Mouse (Mus musculus) liver, embryonic 16.5 days (tissue): Measurements from ENCODE around the gene H2-Q1. TPM values are rescaled to one million over a fixed set of nuclear protein-coding genes. Genes with fewer than 3 reads are reported as not detected.
"Not testable (repeated sequence)": the region's sequence is repeated elsewhere in the genome, so short reads cannot be mapped to it uniquely, and the experiment has no call there.

Experiments
- ATAC-seq: fragments of 200-750 bp; cut with Nextera tagmentation; 2 replicates; pipeline ENCODE4 v1.8.0; 2017; ENCODE audit warnings: low read depth, mild to moderate bottlenecking, moderate number of reproducible peaks, moderate library complexity
- H3K27ac ChIP-seq: fragments of 300-500 bp; sonication (generic); 2 replicates; pipeline ENCODE4 v1.5.1; 2014; ENCODE audit warnings: mild to moderate bottlenecking, low read length
- H3K27me3 ChIP-seq: fragments of 300-500 bp; sonication (generic); 2 replicates; pipeline ENCODE4 v1.6.1; 2014; ENCODE audit warnings: low read depth, low read length, mixed read lengths; ENCODE audit not compliant: control insufficient read depth, insufficient read depth
- H3K36me3 ChIP-seq: fragments of 300-500 bp; sonication (generic); 2 replicates; pipeline ENCODE4 v1.6.1; 2014; ENCODE audit warnings: mild to moderate bottlenecking; ENCODE audit not compliant: control insufficient read depth, insufficient read depth
- H3K4me1 ChIP-seq: fragments of 300-500 bp; sonication (generic); 2 replicates; pipeline ENCODE4 v1.6.1; 2014; ENCODE audit warnings: low read depth, low read length, mixed read lengths; ENCODE audit not compliant: control insufficient read depth
- H3K4me2 ChIP-seq: fragments of 300-500 bp; sonication (generic); 2 replicates; pipeline ENCODE4 v1.6.1; 2014; ENCODE audit warnings: low read depth, low read length, mixed read lengths
- H3K4me3 ChIP-seq: fragments of 300-500 bp; sonication (generic); 2 replicates; pipeline ENCODE4 v1.5.1; 2014; ENCODE audit warnings: low read depth, mild to moderate bottlenecking, low read length
- H3K9ac ChIP-seq: fragments of 300-500 bp; sonication (generic); 2 replicates; pipeline ENCODE4 v1.6.1; 2014; ENCODE audit warnings: low read depth, low read length
- H3K9me3 ChIP-seq: fragments of 300-500 bp; sonication (generic); replicated peaks from 2 replicates; pipeline ENCODE4 v1.6.1; 2016; ENCODE audit warnings: low read length; ENCODE audit not compliant: control insufficient read depth
- WGBS: fragments of 180-500 bp; shearing (Covaris S2); extraction: QIAGEN DNeasy Blood & Tissue Kit; methylation state at CpG from one replicate; pipeline ENCODE4 v1.1.7; 2014; ENCODE audit not compliant: insufficient replicate concordance; 5-methylcytosine and 5-hydroxymethylcytosine counted together
- polyA plus RNA-seq: library from polyadenylated mRNA; unstranded; fragments of >200 nt; fragmentation: Nextera tagmentation; extraction: Ambion mirVana; gene quantifications from 2 replicates; pipeline ENCODE4 v1.2.1, GENCODE M21; 2015

The H2-Q1 gene
- polyA plus RNA-seq, 1 experiment from 2014 or later: 0.77 TPM

DNA sequence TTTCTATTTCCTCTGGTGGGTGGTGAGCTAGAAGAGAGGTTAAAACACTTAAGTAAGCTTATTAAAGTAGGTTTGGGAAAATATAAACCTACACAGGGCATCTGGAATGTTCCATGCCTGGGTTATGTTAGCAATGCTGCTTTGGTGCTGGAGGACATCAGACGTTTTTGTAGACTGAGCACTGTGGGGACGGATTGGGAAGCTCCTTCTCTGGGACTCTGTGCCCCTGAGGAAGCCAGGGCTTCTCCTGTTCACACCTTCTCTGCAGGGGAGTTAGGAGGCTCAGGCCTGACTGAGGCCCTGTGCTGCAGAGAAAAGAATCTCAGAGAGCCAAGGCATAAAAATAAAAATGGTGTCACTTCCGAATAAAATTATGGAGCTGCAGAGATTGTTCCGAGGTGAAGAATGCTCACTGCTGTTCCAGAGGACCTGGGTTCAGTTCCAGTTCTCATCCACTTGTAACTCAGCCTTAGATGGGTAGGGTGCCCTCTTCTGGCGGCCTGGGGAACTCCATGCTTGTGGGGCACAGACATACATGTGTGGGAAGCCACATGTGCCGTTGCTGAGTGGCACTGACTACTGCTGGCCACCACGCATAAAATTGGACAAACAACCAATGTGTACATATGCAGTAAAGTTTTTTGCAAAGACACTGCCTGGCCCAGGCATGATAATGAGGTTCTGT, 19.8 kb upstream of the H2-Q1 start:
- not testable (repeated sequence) for H3K4me2 ChIP-seq, ATAC-seq
- WGBS: 66% methylated on average over 7 of the region's 7 CpGs

GRCm38 (mm10) chr17:35301645-35302258, 18.5 kb upstream of the H2-Q1 start:
- Histone ChIP-seq H3K9me3 (no peaks in the 10 kb centered on the region), H3K4me3 (no peak overlapping the region), H3K27ac (no peak overlapping the region), H3K9ac (no peak overlapping the region), H3K4me2 (peak overlapping the region; percentile 20; the same call in 1 of the 2 replicates), H3K36me3 (no peaks in the 10 kb centered on the region), H3K27me3 (no peaks in the 10 kb centered on the region), H3K4me1 (no peaks in the 10 kb centered on the region)
- 16% methylated on average over 13 of the region's 13 CpGs for WGBS
- no peak for ATAC-seq

More for the DNA sequence above, 19.8 kb upstream of the H2-Q1 start:
- not testable (repeated sequence) for H3K27me3 ChIP-seq, H3K36me3 ChIP-seq, H3K27ac ChIP-seq, H3K4me3 ChIP-seq, H3K9ac ChIP-seq, H3K9me3 ChIP-seq, H3K4me1 ChIP-seq

DNA sequence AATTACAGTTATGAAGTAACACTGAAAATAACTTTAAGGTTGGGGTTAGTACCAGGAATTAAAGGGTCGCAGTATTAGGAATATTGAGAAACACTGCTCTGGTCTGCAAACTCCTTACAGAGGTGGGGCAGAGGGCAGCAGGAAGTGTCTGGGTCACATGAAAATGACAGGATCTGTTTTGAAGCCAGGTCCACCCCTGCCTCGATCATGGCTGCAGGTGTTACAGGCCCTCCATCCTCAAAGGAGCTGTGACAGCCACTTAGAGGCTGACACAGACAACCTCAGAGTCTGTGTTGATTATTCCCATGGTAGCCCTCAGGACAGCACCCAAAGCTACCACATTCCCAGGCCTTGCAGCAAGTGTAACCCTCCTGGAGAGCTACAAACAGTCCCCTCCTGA, 16.9 kb upstream of the H2-Q1 start:
- no peaks in the 10 kb centered on the region for H3K27me3 ChIP-seq
- H3K27ac ChIP-seq: no peak overlapping the region
- H3K9ac ChIP-seq: no peak overlapping the region
- no peaks in the 10 kb centered on the region for H3K36me3 ChIP-seq
- no peaks in the 10 kb centered on the region for H3K4me1 ChIP-seq
- no peak overlapping the region for H3K4me3 ChIP-seq
- WGBS: 43% methylated on average over 2 of the region's 2 CpGs
- ATAC-seq: no peak
- H3K9me3 ChIP-seq: no peaks in the 10 kb centered on the region
- H3K4me2 ChIP-seq: no peak overlapping the region

DNA sequence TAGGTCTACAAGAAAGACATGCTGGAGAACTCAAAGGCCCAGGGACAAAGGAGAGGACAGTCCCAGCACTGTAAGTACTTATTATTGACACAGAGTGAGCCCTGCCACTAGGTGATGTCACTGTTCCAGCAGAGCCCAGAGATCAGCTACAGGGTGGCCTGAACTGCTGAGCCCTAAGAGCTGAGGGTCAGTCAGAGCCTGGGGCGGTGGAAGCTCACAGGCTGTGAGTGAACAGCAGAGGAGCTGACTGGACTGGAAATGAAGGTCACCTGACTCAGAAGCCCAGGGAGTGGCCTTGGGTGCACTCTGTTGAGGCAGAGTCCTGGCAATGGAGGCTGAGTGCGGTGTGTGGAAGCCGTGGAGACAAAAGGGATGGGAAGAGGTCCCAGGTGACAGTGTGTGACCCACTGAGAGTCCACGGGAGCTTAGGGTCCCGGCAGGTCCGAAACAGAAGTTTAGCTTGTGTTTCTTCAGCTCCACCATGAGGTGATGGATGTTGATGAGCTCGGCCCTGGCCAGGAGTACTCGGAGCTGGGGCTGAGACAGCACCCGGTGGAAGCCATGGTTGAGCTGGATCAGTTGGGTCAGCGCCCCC, 16.4 kb upstream of the H2-Q1 start:
- H3K36me3 ChIP-seq: no peaks in the 10 kb centered on the region
- no peaks in the 10 kb centered on the region for H3K9me3 ChIP-seq
- WGBS: 62% methylated on average over 10 of the region's 10 CpGs
- no peaks in the 10 kb centered on the region for H3K4me1 ChIP-seq
- H3K27me3 ChIP-seq: no peaks in the 10 kb centered on the region
- no peak overlapping the region for H3K4me2 ChIP-seq
- no peak overlapping the region for H3K4me3 ChIP-seq
- H3K27ac ChIP-seq: no peak overlapping the region
- peak; percentile 63 for ATAC-seq
- no peak overlapping the region for H3K9ac ChIP-seq

- Histone ChIP-seq H3K27ac (no peak overlapping the region), H3K4me2 (no peak overlapping the region), H3K9me3 (no peaks in the 10 kb centered on the region), H3K4me3 (no peak overlapping the region), H3K4me1 (no peaks in the 10 kb centered on the region), H3K36me3 (no peaks in the 10 kb centered on the region), H3K9ac (no peak overlapping the region), H3K27me3 (no peaks in the 10 kb centered on the region)
- WGBS: 51% methylated on average over 6 of the region's 6 CpGs
- ATAC-seq: no peak
Measured at GRCm38 (mm10) chr17:35304478-35304877, 15.7 kb upstream of the H2-Q1 start.

DNA sequence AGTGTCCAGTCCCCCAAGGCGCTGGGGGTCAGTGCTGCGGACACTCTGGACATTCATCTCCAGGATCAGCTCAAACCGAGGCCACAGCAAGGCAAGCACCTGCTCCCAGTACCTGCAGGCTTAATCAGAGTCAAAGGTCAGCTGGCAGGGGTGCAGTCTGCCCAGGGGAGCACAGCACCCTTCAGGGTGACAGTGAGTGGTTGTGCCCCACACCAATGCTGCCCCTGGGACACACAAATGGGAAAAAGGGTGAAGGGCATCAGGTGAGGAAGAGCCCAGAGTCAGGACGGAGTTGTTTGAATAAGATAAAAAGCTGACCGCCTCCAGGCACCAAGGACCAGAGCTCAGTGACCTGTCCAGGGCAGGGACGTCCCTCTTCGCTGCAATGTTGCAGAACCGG, 15.3 kb upstream of the H2-Q1 start:
- H3K4me1 ChIP-seq, H3K36me3 ChIP-seq, H3K4me3 ChIP-seq, H3K27ac ChIP-seq, H3K9me3 ChIP-seq, H3K27me3 ChIP-seq, H3K9ac ChIP-seq, ATAC-seq, H3K4me2 ChIP-seq: not testable (repeated sequence)
- WGBS: 50% methylated on average over 8 of the region's 8 CpGs

DNA sequence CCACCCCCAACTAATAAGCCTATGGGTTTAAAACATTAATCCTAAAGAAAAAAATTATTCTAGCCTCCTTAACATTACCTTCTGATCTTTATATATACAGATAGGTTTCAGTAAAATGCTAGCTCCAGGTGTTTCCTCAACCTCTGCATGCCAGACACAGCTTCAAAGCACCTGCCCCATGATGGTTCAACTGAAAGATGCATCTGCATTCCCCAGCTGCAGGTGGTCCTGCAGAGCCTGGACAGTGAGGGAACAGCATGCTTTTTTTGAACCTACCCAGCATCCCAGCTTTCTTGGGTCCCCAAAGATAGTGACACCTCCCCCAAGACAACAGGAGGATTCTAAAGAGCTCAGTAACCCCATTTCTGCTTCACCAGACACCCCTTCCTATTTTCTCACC, 1.5 kb upstream of the H2-Q1 start:
- ATAC-seq: no peak
- H3K4me2 ChIP-seq: no peak overlapping the region
- no peak overlapping the region for H3K27ac ChIP-seq
- H3K9me3 ChIP-seq: no peaks in the 10 kb centered on the region
- no peak overlapping the region for H3K9ac ChIP-seq
- no peak overlapping the region for H3K4me3 ChIP-seq
- H3K27me3 ChIP-seq: peaks cover 21% of the 10 kb centered on the region
- H3K4me1 ChIP-seq: no peaks in the 10 kb centered on the region
- H3K36me3 ChIP-seq: no peaks in the 10 kb centered on the region

GRCm38 (mm10) chr17:35325124-35325523, 4.9 kb downstream of the H2-Q1 start:
- ATAC-seq, H3K4me3 ChIP-seq, H3K4me1 ChIP-seq, H3K9me3 ChIP-seq, H3K27ac ChIP-seq, H3K4me2 ChIP-seq, H3K36me3 ChIP-seq, H3K9ac ChIP-seq: not testable (repeated sequence)
- 29% methylated on average over 1 of the region's 1 CpGs for WGBS
- H3K27me3 ChIP-seq: peaks cover 16% of the 10 kb centered on the region

GRCm38 (mm10) chr17:35326000-35326399, 5.8 kb downstream of the H2-Q1 start:
- not testable (repeated sequence) for H3K27me3 ChIP-seq, H3K36me3 ChIP-seq, H3K27ac ChIP-seq, H3K4me2 ChIP-seq, H3K9me3 ChIP-seq, ATAC-seq, H3K4me3 ChIP-seq, H3K4me1 ChIP-seq, H3K9ac ChIP-seq
